Mouse (Mus musculus) hindbrain, embryonic 15.5 days (tissue): Measurements from ENCODE around the gene 1810037I17Rik. TPM values are rescaled to one million over a fixed set of nuclear protein-coding genes. Genes with fewer than 3 reads are reported as not detected.
A peak's percentile ranks its signal among the peaks of the same experiment; 100 is the strongest.

Source experiments
- ATAC-seq: fragments of 200-750 bp; cut with Nextera tagmentation; 2 replicates; pipeline ENCODE4 v1.8.0; 2017; ENCODE audit warnings: low read depth, moderate number of reproducible peaks, moderate TSS enrichment; ENCODE audit not compliant: low FRiP score
- H3K27ac ChIP-seq: fragments of 300-500 bp; sonication (generic); replicated peaks from 2 replicates; pipeline ENCODE4 v1.5.1; 2015; ENCODE audit warnings: mild to moderate bottlenecking, inconsistent platforms
- H3K27me3 ChIP-seq: fragments of 300-500 bp; sonication (generic); 2 replicates; pipeline ENCODE4 v1.6.1; 2015; ENCODE audit warnings: control low read depth, inconsistent platforms
- H3K36me3 ChIP-seq: fragments of 300-500 bp; sonication (generic); 2 replicates; pipeline ENCODE4 v1.6.1; 2015; ENCODE audit warnings: control low read depth, inconsistent platforms
- H3K4me1 ChIP-seq: fragments of 300-500 bp; sonication (generic); replicated peaks from 2 replicates; pipeline ENCODE4 v1.6.1; 2015; ENCODE audit warnings: control low read depth, inconsistent platforms
- H3K4me2 ChIP-seq: fragments of 300-500 bp; sonication (generic); 2 replicates; pipeline ENCODE4 v1.6.1; 2015; ENCODE audit warnings: moderate library complexity, mild to moderate bottlenecking, inconsistent platforms
- H3K4me3 ChIP-seq: fragments of 300-500 bp; sonication (generic); 2 replicates; pipeline ENCODE4 v1.5.1; 2015; ENCODE audit warnings: mild to moderate bottlenecking, inconsistent platforms
- H3K9ac ChIP-seq: fragments of 300-500 bp; sonication (generic); 2 replicates; pipeline ENCODE4 v1.6.1; 2015; ENCODE audit warnings: inconsistent platforms
- H3K9me3 ChIP-seq: fragments of 300-500 bp; sonication (generic); 2 replicates; pipeline ENCODE4 v1.6.1; 2016; ENCODE audit warnings: control low read depth, inconsistent platforms
- WGBS: fragments of 180-500 bp; shearing (Covaris S2); methylation state at CpG from one replicate; pipeline ENCODE4 v1.1.7; 2015; 5-methylcytosine and 5-hydroxymethylcytosine counted together
- polyA plus RNA-seq: library from polyadenylated mRNA; unstranded; fragments of >200 nt; fragmentation: Nextera tagmentation; extraction: Ambion mirVana; gene quantifications from 2 replicates; pipeline ENCODE4 v1.2.1, GENCODE M21; 2015

1810037I17Rik gene
- 85.4 and 89.1 TPM in 2 replicates for polyA plus RNA-seq

GRCm38 (mm10) chr3:122924009-122924914 lies at the start of gene 1810037I17Rik:
Gene 1810037I17Rik, plus strand, starts transcription at chr3:122924203.
- H3K36me3 ChIP-seq = no peaks in the 10 kb centered on the region
- H3K9me3 ChIP-seq = no peaks in the 10 kb centered on the region
- peak within 1 kb of the TSS; percentile 65 for H3K4me3 ChIP-seq
- peak; percentile 100 for ATAC-seq
- peak within 1 kb of the TSS; percentile 84 for H3K27ac ChIP-seq
- no peaks in the 10 kb centered on the region for H3K27me3 ChIP-seq
- H3K9ac ChIP-seq = peak within 1 kb of the TSS; percentile 64
- peaks cover 11% of the 10 kb centered on the region for H3K4me1 ChIP-seq
- WGBS = under 1% methylated on average over 68 of the region's 68 CpGs
- H3K4me2 ChIP-seq = peak within 1 kb of the TSS; percentile 74

GRCm38 (mm10) chr3:122876870-122877269 lies 47.1 kb upstream of the 1810037I17Rik start:
- Histone ChIP-seq H3K9ac (no peak overlapping the region), H3K4me3 (no peak overlapping the region), H3K4me2 (no peak overlapping the region), H3K36me3 (no peaks in the 10 kb centered on the region), H3K27me3 (no peaks in the 10 kb centered on the region), H3K9me3 (no peaks in the 10 kb centered on the region), H3K4me1 (no peaks in the 10 kb centered on the region), H3K27ac (no peak overlapping the region)
- no peak for ATAC-seq
- WGBS = 94% methylated on average over 2 of the region's 2 CpGs

- 96% methylated on average over 3 of the region's 3 CpGs for WGBS
- H3K36me3 ChIP-seq = no peaks in the 10 kb centered on the region
- no peak overlapping the region for H3K27ac ChIP-seq
- no peak overlapping the region for H3K9ac ChIP-seq
- H3K4me3 ChIP-seq = no peak overlapping the region
- H3K9me3 ChIP-seq = no peaks in the 10 kb centered on the region
- no peak overlapping the region for H3K4me2 ChIP-seq
- no peaks in the 10 kb centered on the region for H3K4me1 ChIP-seq
- H3K27me3 ChIP-seq = no peaks in the 10 kb centered on the region
- no peak for ATAC-seq
Observed at GRCm38 (mm10) chr3:122877543-122877942, 46.5 kb upstream of the 1810037I17Rik start.

- H3K9ac ChIP-seq = no peak overlapping the region
- H3K4me1 ChIP-seq = no peaks in the 10 kb centered on the region
- no peak overlapping the region for H3K4me2 ChIP-seq
- H3K27me3 ChIP-seq = no peaks in the 10 kb centered on the region
- 90% methylated on average over 8 of the region's 8 CpGs for WGBS
- H3K36me3 ChIP-seq = no peaks in the 10 kb centered on the region
- H3K27ac ChIP-seq = no peak overlapping the region
- no peak for ATAC-seq
- H3K9me3 ChIP-seq = no peaks in the 10 kb centered on the region
- no peak overlapping the region for H3K4me3 ChIP-seq
Observed at GRCm38 (mm10) chr3:122878705-122879315, 45.2 kb upstream of the 1810037I17Rik start.

- H3K4me3 ChIP-seq = no peak overlapping the region
- H3K4me2 ChIP-seq = no peak overlapping the region
- H3K36me3 ChIP-seq = no peaks in the 10 kb centered on the region
- no peaks in the 10 kb centered on the region for H3K9me3 ChIP-seq
- WGBS = 77% methylated on average over 4 of the region's 4 CpGs
- no peaks in the 10 kb centered on the region for H3K4me1 ChIP-seq
- no peak overlapping the region for H3K9ac ChIP-seq
- H3K27me3 ChIP-seq = no peaks in the 10 kb centered on the region
- ATAC-seq = no peak
- no peak overlapping the region for H3K27ac ChIP-seq
Observed at GRCm38 (mm10) chr3:122887505-122888301, 36.3 kb upstream of the 1810037I17Rik start.

- no peaks in the 10 kb centered on the region for H3K36me3 ChIP-seq
- no peak overlapping the region for H3K27ac ChIP-seq
- H3K9ac ChIP-seq = no peak overlapping the region
- no peaks in the 10 kb centered on the region for H3K9me3 ChIP-seq
- no peak overlapping the region for H3K4me2 ChIP-seq
- no peak for ATAC-seq
- 90% methylated on average over 5 of the region's 5 CpGs for WGBS
- no peaks in the 10 kb centered on the region for H3K4me1 ChIP-seq
- no peaks in the 10 kb centered on the region for H3K27me3 ChIP-seq
- H3K4me3 ChIP-seq = no peak overlapping the region
Observed at GRCm38 (mm10) chr3:122888371-122888819, 35.6 kb upstream of the 1810037I17Rik start.

GRCm38 (mm10) chr3:122894772-122895171 lies 29.2 kb upstream of the 1810037I17Rik start, which contains the start of gene Fabp2:
Gene Fabp2, plus strand, starts transcription at chr3:122895072.
- no peaks in the 10 kb centered on the region for H3K4me1 ChIP-seq
- H3K27me3 ChIP-seq = no peaks in the 10 kb centered on the region
- H3K9me3 ChIP-seq = no peaks in the 10 kb centered on the region
- H3K4me3 ChIP-seq = no peak within 1 kb of the TSS
- H3K9ac ChIP-seq = no peak within 1 kb of the TSS
- no peak for ATAC-seq
- H3K27ac ChIP-seq = no peak within 1 kb of the TSS
- 94% methylated on average over 3 of the region's 3 CpGs for WGBS
- no peaks in the 10 kb centered on the region for H3K36me3 ChIP-seq
- no peak within 1 kb of the TSS for H3K4me2 ChIP-seq

GRCm38 (mm10) chr3:122895189-122895731 lies 28.7 kb upstream of the 1810037I17Rik start:
- H3K27me3 ChIP-seq = no peaks in the 10 kb centered on the region
- H3K9ac ChIP-seq = no peak overlapping the region
- H3K36me3 ChIP-seq = no peaks in the 10 kb centered on the region
- no peak overlapping the region for H3K27ac ChIP-seq
- ATAC-seq = no peak
- no peak overlapping the region for H3K4me3 ChIP-seq
- H3K4me2 ChIP-seq = no peak overlapping the region
- H3K4me1 ChIP-seq = no peaks in the 10 kb centered on the region
- no peaks in the 10 kb centered on the region for H3K9me3 ChIP-seq
- 90% methylated on average over 11 of the region's 11 CpGs for WGBS

- no peaks in the 10 kb centered on the region for H3K36me3 ChIP-seq
- WGBS = 60% methylated on average over 6 of the region's 6 CpGs
- no peak overlapping the region for H3K4me3 ChIP-seq
- no peaks in the 10 kb centered on the region for H3K27me3 ChIP-seq
- no peak for ATAC-seq
- H3K4me2 ChIP-seq = no peak overlapping the region
- no peak overlapping the region for H3K9ac ChIP-seq
- H3K4me1 ChIP-seq = no peaks in the 10 kb centered on the region
- H3K9me3 ChIP-seq = no peaks in the 10 kb centered on the region
- H3K27ac ChIP-seq = no peak overlapping the region
Observed at GRCm38 (mm10) chr3:122898254-122898653, 25.7 kb upstream of the 1810037I17Rik start.

GRCm38 (mm10) chr3:122903746-122904433 lies 20.1 kb upstream of the 1810037I17Rik start:
- no peak overlapping the region for H3K4me2 ChIP-seq
- WGBS = 43% methylated on average over 12 of the region's 12 CpGs

GRCm38 (mm10) chr3:122907841-122908240 lies 16.2 kb upstream of the 1810037I17Rik start:
- WGBS = 85% methylated on average over 2 of the region's 2 CpGs

More at GRCm38 (mm10) chr3:122903746-122904433, 20.1 kb upstream of the 1810037I17Rik start:
- no peaks in the 10 kb centered on the region for H3K4me1 ChIP-seq
- H3K4me3 ChIP-seq = no peak overlapping the region
- peak; percentile 54; the same call in 1 of the 2 replicates for ATAC-seq
- H3K27me3 ChIP-seq = no peaks in the 10 kb centered on the region
- no peak overlapping the region for H3K27ac ChIP-seq
- no peak overlapping the region for H3K9ac ChIP-seq
- no peaks in the 10 kb centered on the region for H3K9me3 ChIP-seq
- no peaks in the 10 kb centered on the region for H3K36me3 ChIP-seq

More at GRCm38 (mm10) chr3:122907841-122908240, 16.2 kb upstream of the 1810037I17Rik start:
- Histone ChIP-seq H3K27me3 (no peaks in the 10 kb centered on the region), H3K27ac (no peak overlapping the region), H3K4me2 (no peak overlapping the region), H3K4me1 (no peaks in the 10 kb centered on the region), H3K9me3 (no peaks in the 10 kb centered on the region), H3K36me3 (no peaks in the 10 kb centered on the region), H3K9ac (no peak overlapping the region), H3K4me3 (no peak overlapping the region)
- ATAC-seq = no peak
